ENCODE assay signal across 8 mouse cellular contexts in genomic region chr4:135946659-135947301, GRCm38 (mm10). TPM values are rescaled to one million over a fixed set of nuclear protein-coding genes. Genes with fewer than 3 reads are reported as not detected.
DNase-seq lines count a peak whose midpoint lies in the region; ATAC-seq and TF ChIP-seq lines count a peak whose summit lies in the region.

No protein-coding gene starts in this region.

- H3K27me3 ChIP-seq in kidney, embryonic 14.5 days (ENCODE audit: control insufficient read depth, insufficient read depth, low read length) = no peaks in the 10 kb centered on the region
- H3K27me3 ChIP-seq in Patski = no peaks in the 10 kb centered on the region
- H3K27me3 ChIP-seq in heart, embryonic 13.5 days (replicated peaks) = no peaks in the 10 kb centered on the region
- H3K27me3 ChIP-seq in liver, embryonic 12.5 days (replicated peaks) = no peaks in the 10 kb centered on the region
- H3K27me3 ChIP-seq in stomach, embryonic 14.5 days (ENCODE audit: control insufficient read depth, insufficient read depth, low read length) = no peaks in the 10 kb centered on the region

- under 1% methylated on average over 28 of the region's 28 CpGs for WGBS in kidney, embryonic 14.5 days
- 2% methylated on average over 28 of the region's 28 CpGs for WGBS in heart, embryonic 13.5 days
- WGBS in liver, embryonic 12.5 days (ENCODE audit: insufficient replicate concordance) = 1% methylated on average over 28 of the region's 28 CpGs
- 1% methylated on average over 28 of the region's 28 CpGs for WGBS in stomach, embryonic 14.5 days

- 0 out of 2 replicates have a peak, but pooled peaks cover 3% of the 10 kb centered on the region for H3K36me3 ChIP-seq in kidney, embryonic 14.5 days (ENCODE audit: control insufficient read depth, insufficient read depth, low read length)
- peaks cover 15% of the 10 kb centered on the region for H3K36me3 ChIP-seq in heart, embryonic 13.5 days
- peaks cover 11% of the 10 kb centered on the region for H3K36me3 ChIP-seq in liver, embryonic 12.5 days
- H3K36me3 ChIP-seq in stomach, embryonic 14.5 days (ENCODE audit: control insufficient read depth, insufficient read depth, low read length) = no peaks in the 10 kb centered on the region; the same call in none of the 2 replicates

- ATAC-seq in kidney, embryonic 14.5 days (ENCODE audit: low FRiP score, low TSS enrichment) = peak; percentile 1
- ATAC-seq in Patski = peak; percentile 21
- ATAC-seq in heart, embryonic 13.5 days (ENCODE audit: extremely low read depth, insufficient number of reproducible peaks, low FRiP score, low TSS enrichment) = peak; percentile 43
- ATAC-seq in liver, embryonic 12.5 days = peak; percentile 38; the same call in 1 of the 2 replicates
- no peak for ATAC-seq in stomach, embryonic 14.5 days (ENCODE audit: insufficient number of reproducible peaks, insufficient read depth, low FRiP score, low read depth)

- no peak for DNase-seq in kidney, postnatal 14 days
- no peak for DNase-seq in Patski (ENCODE audit: low read depth, low spot score)
- DNase-seq in ovary, postnatal 36 days (ENCODE audit: low spot score) = no peak
- DNase-seq in spleen, postnatal 4 days (ENCODE audit: low spot score in 2 of 2) = no peak

- peak overlapping the region; percentile 87 for H3K4me2 ChIP-seq in kidney, embryonic 14.5 days (replicated peaks; ENCODE audit: low read depth, low read length)
- H3K4me2 ChIP-seq in heart, embryonic 13.5 days = peak overlapping the region; percentile 88
- peak overlapping the region; percentile 85 for H3K4me2 ChIP-seq in liver, embryonic 12.5 days
- peak overlapping the region; percentile 79 for H3K4me2 ChIP-seq in stomach, embryonic 14.5 days (replicated peaks; ENCODE audit: low read depth, low read length)

- TF ChIP-seq CTCF in Patski (IDR thresholded peaks at IDR 0.05) = no peak

- H3K4me3 ChIP-seq in kidney, embryonic 14.5 days (ENCODE audit: low read length) = peak overlapping the region; percentile 86
- peak overlapping the region; percentile 72 for H3K4me3 ChIP-seq in heart, embryonic 13.5 days
- peak overlapping the region; percentile 86 for H3K4me3 ChIP-seq in liver, embryonic 12.5 days
- peak overlapping the region; percentile 85 for H3K4me3 ChIP-seq in stomach, embryonic 14.5 days (ENCODE audit: low read depth, low read length)

- in situ Hi-C loops in Patski (cut with MboI; ENCODE audit: low pct_unique_long_range_greater_than_20kb) = loop anchor here (10.0 kb wide), 1 partner anchor 208 kb away; no protein-coding TSS in a partner anchor

- CTCF ChIA-PET in Patski (lab: Charles Lee) = no interaction called here

- peak overlapping the region; percentile 65 for H3K27ac ChIP-seq in kidney, embryonic 14.5 days (ENCODE audit: low read depth, low read length)
- peak overlapping the region; percentile 82 for H3K27ac ChIP-seq in heart, embryonic 13.5 days (replicated peaks)
- H3K27ac ChIP-seq in liver, embryonic 12.5 days = peak overlapping the region; percentile 74
- H3K27ac ChIP-seq in stomach, embryonic 14.5 days (ENCODE audit: low read length) = peak overlapping the region; percentile 11; the same call in 1 of the 2 replicates

- H3K9me3 ChIP-seq in kidney, embryonic 14.5 days (ENCODE audit: control insufficient read depth, low read length) = no peaks in the 10 kb centered on the region
- H3K9me3 ChIP-seq in heart, embryonic 13.5 days = no peaks in the 10 kb centered on the region; the same call in 1 of the 2 replicates
- H3K9me3 ChIP-seq in liver, embryonic 12.5 days (replicated peaks) = peaks cover 6% of the 10 kb centered on the region; the same call in 1 of the 2 replicates
- no peaks in the 10 kb centered on the region for H3K9me3 ChIP-seq in stomach, embryonic 14.5 days (ENCODE audit: control insufficient read depth, low read depth, low read length)

- peaks cover 13% of the 10 kb centered on the region; the same call in 1 of the 2 replicates for H3K4me1 ChIP-seq in kidney, embryonic 14.5 days (ENCODE audit: control insufficient read depth, insufficient read depth, low read length)
- H3K4me1 ChIP-seq in heart, embryonic 13.5 days = peaks cover 49% of the 10 kb centered on the region
- H3K4me1 ChIP-seq in liver, embryonic 12.5 days = peaks cover 52% of the 10 kb centered on the region
- 0 out of 2 replicates have a peak, but pooled peaks cover 8% of the 10 kb centered on the region for H3K4me1 ChIP-seq in stomach, embryonic 14.5 days (ENCODE audit: control insufficient read depth, insufficient read depth, low read length)

- H3K9ac ChIP-seq in kidney, embryonic 14.5 days (ENCODE audit: low read depth, low read length) = peak overlapping the region; percentile 74
- H3K9ac ChIP-seq in heart, embryonic 13.5 days = peak overlapping the region; percentile 84
- peak overlapping the region; percentile 84 for H3K9ac ChIP-seq in liver, embryonic 12.5 days
- peak overlapping the region; percentile 66 for H3K9ac ChIP-seq in stomach, embryonic 14.5 days (replicated peaks; ENCODE audit: low read depth, low read length)

- POLR2A ChIA-PET in Patski (lab: Charles Lee) = interaction anchor here (0.9 kb wide), 1 partner anchor 226 kb away, joined by 5 read pairs; the partner anchor contains the start of gene E2f2

RNA-seq across cellular contexts. Expression of gene Hmgcl, which starts 0.5 kb away (rescaled TPM):
- 81.1 and 81.3 TPM in 2 replicates for polyA plus RNA-seq in kidney, embryonic 14.5 days (2014; fragmentation: Nextera tagmentation; extraction: Ambion mirVana)
- polyA plus RNA-seq in Patski (2021) = 35.2 TPM
- polyA plus RNA-seq in heart, embryonic 13.5 days (2015; fragmentation: Nextera tagmentation; extraction: Ambion mirVana) = 73.0 and 81.6 TPM in 2 replicates
- polyA plus RNA-seq in liver, embryonic 12.5 days (2016; fragmentation: Nextera tagmentation; extraction: Ambion mirVana) = 67.4 and 71.1 TPM in 2 replicates
- polyA plus RNA-seq in stomach, embryonic 14.5 days (2014; fragmentation: Nextera tagmentation; extraction: Ambion mirVana) = 85.5 and 87.7 TPM in 2 replicates

RNA-seq across cellular contexts. Expression of gene Gale, which starts 16.7 kb away (rescaled TPM):
- polyA plus RNA-seq in kidney, embryonic 14.5 days (2014; fragmentation: Nextera tagmentation; extraction: Ambion mirVana) = 29.0 and 31.3 TPM in 2 replicates
- polyA plus RNA-seq in Patski (2021) = 12.4 TPM
- polyA plus RNA-seq in heart, embryonic 13.5 days (2015; fragmentation: Nextera tagmentation; extraction: Ambion mirVana) = 23.6 and 28.7 TPM in 2 replicates
- 36.0 and 41.2 TPM in 2 replicates for polyA plus RNA-seq in liver, embryonic 12.5 days (2016; fragmentation: Nextera tagmentation; extraction: Ambion mirVana)
- polyA plus RNA-seq in stomach, embryonic 14.5 days (2014; fragmentation: Nextera tagmentation; extraction: Ambion mirVana) = 47.7 and 48.1 TPM in 2 replicates

RNA-seq across cellular contexts. Expression of gene Lypla2, which starts 25.6 kb away (rescaled TPM):
- polyA plus RNA-seq in kidney, embryonic 14.5 days (2014; fragmentation: Nextera tagmentation; extraction: Ambion mirVana) = 133 and 140 TPM in 2 replicates
- polyA plus RNA-seq in Patski (2021) = 46.2 TPM
- 65.5 and 75.4 TPM in 2 replicates for polyA plus RNA-seq in heart, embryonic 13.5 days (2015; fragmentation: Nextera tagmentation; extraction: Ambion mirVana)
- 59.5 and 61.7 TPM in 2 replicates for polyA plus RNA-seq in liver, embryonic 12.5 days (2016; fragmentation: Nextera tagmentation; extraction: Ambion mirVana)
- polyA plus RNA-seq in stomach, embryonic 14.5 days (2014; fragmentation: Nextera tagmentation; extraction: Ambion mirVana) = 101 and 104 TPM in 2 replicates

RNA-seq across cellular contexts. Expression of gene Fuca1, which starts 26.2 kb away (rescaled TPM):
- polyA plus RNA-seq in kidney, embryonic 14.5 days (2014; fragmentation: Nextera tagmentation; extraction: Ambion mirVana) = 57.6 and 69.2 TPM in 2 replicates
- 44.4 TPM for polyA plus RNA-seq in Patski (2021)
- polyA plus RNA-seq in heart, embryonic 13.5 days (2015; fragmentation: Nextera tagmentation; extraction: Ambion mirVana) = 46.0 and 47.9 TPM in 2 replicates
- polyA plus RNA-seq in liver, embryonic 12.5 days (2016; fragmentation: Nextera tagmentation; extraction: Ambion mirVana) = 22.2 and 23.8 TPM in 2 replicates
- 87.7 and 93.3 TPM in 2 replicates for polyA plus RNA-seq in stomach, embryonic 14.5 days (2014; fragmentation: Nextera tagmentation; extraction: Ambion mirVana)

RNA-seq across cellular contexts. Expression of gene Pithd1, which starts 40.3 kb away (rescaled TPM):
- polyA plus RNA-seq in kidney, embryonic 14.5 days (2014; fragmentation: Nextera tagmentation; extraction: Ambion mirVana) = 49.0 and 62.1 TPM in 2 replicates
- 25.7 TPM for polyA plus RNA-seq in Patski (2021)
- 39.2 and 42.0 TPM in 2 replicates for polyA plus RNA-seq in heart, embryonic 13.5 days (2015; fragmentation: Nextera tagmentation; extraction: Ambion mirVana)
- 115 and 121 TPM in 2 replicates for polyA plus RNA-seq in liver, embryonic 12.5 days (2016; fragmentation: Nextera tagmentation; extraction: Ambion mirVana)
- 45.9 and 46.6 TPM in 2 replicates for polyA plus RNA-seq in stomach, embryonic 14.5 days (2014; fragmentation: Nextera tagmentation; extraction: Ambion mirVana)

Comparison
In these comparisons a context has a peak if more than half of its experiments do, and no peak if none do; other contexts are left out.
1. H3K27ac ChIP-seq: peak in every context shown above with its lines; median percentile 82 in heart, embryonic 13.5 days; 74 in liver, embryonic 12.5 days; 65 in kidney, embryonic 14.5 days; 11 in stomach, embryonic 14.5 days.